Mouse (Mus musculus) bone marrow macrophage, adult 2 months (primary cell): ENCODE measurements around the gene Scin.

ENCODE experiments used
- CTCF ChIP-seq: IDR thresholded peaks from 2 replicates; pipeline ENCODE4 v1.5.1; 2012; ENCODE audit warnings: low read depth, mild to moderate bottlenecking, low read length, moderate library complexity
- POLR2A ChIP-seq: IDR thresholded peaks from 2 replicates; pipeline ENCODE4 v1.6.1; 2012; ENCODE audit warnings: mild to moderate bottlenecking, low read depth, low read length, borderline replicate concordance

DNA sequence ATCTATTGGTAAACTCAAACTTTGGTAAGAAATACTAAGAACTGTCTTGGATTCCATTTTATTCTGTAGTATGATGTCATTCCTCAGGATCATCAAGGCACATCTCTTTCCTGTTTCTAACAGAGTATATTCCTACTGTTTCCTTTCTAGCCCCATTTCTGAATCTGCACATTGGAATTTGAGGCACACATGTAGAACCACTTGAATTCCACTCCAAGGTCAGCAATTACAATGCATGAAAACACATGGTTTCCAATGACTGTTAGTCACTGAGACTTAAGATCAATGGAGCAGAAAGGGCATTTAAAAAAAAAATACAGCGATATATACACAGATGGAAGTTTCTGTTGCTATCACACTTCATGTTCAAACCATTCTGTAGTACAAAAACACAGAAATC, 24.8 kb downstream of the Scin start:
- TF ChIP-seq POLR2A, result no peak
- TF ChIP-seq CTCF, result no peak
